Mouse (Mus musculus): Measurements from ENCODE around the gene Ube2v1.
"Not testable (repeated sequence)": the region's sequence is repeated elsewhere in the genome, so short reads cannot be mapped to it uniquely, and the experiment has no call there.

The Ube2v1 gene

DNA sequence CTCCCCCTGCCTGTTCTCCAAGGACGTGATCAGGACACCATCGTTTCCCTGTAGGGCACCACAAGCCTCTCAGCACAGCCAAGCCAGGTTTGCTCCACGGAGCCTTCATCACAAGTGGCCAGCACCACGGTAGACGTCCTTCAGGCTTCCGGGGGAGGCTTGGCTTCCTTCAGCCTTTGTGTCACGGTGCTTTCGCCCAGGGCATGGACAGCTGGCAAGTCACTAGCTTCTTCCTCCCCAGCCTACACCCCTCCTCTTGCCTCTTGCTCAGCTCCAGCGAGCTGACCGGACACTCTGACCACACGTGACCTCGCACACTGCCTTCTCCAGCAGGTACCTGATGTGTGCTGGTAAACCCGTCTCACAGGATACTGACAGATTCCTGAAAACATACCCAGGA is 9.5 kb downstream of the Ube2v1 start:
- DNase-seq, result peak; percentile 54

- no peak for DNase-seq
These were observed 10.4 kb downstream of the Ube2v1 start for GRCm38 (mm10) chr2:167621255-167622087.

DNA sequence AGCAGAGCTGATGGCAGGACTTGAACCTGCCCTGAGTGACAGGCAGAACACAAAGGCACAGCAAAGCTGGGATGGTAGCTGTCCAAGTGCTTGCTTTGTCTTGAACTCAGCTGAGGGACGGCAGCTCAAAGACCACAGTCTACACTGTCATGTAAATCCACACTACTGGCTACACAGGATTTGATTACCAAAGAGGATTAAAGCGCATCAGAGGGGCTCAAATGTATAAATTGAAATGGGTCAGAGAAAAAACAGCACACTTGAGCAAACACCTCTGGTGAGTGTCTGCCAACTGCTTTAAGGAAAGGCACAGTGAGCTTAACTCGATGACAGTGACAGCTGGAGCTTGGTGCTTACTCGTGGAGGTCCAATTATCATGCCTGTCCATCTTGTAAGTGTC is 14.4 kb downstream of the Ube2v1 start:
- no peak for DNase-seq

- no peak for DNase-seq
These were observed 14.9 kb downstream of the Ube2v1 start for GRCm38 (mm10) chr2:167617034-167617433.

- not testable (repeated sequence) for DNase-seq
These were observed 18.6 kb downstream of the Ube2v1 start for GRCm38 (mm10) chr2:167613335-167613734.

DNA sequence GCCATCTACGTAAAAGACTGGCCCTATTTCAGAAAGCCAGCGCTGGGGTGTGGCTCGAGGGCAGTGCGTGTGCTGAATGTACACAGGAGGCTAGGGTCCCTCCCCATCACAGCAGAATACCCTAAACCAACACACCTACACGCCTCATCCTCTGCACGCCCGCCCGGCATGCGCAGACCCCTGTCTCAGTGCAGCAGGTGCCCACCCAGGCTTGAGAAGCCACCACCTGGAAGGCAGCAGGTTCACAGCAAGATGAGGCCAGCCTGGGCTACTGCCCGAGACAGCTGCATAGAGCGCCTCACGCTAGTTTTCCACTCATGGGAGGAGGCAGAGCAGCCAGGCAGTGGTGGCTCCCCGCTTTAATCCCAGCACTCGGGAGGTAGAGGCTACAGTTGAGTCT is 19.8 kb downstream of the Ube2v1 start:
- no peak for DNase-seq

- DNase-seq, result no peak
These were observed 20.6 kb downstream of the Ube2v1 start for GRCm38 (mm10) chr2:167611287-167611686.

GRCm38 (mm10) chr2:167606745-167607123 is 25.2 kb downstream of the Ube2v1 start:
- DNase-seq, result no peak

GRCm38 (mm10) chr2:167605817-167606744 is 25.8 kb downstream of the Ube2v1 start:
- DNase-seq, result no peak

- DNase-seq, result peak; percentile 63
These were observed 26.6 kb downstream of the Ube2v1 start for GRCm38 (mm10) chr2:167605178-167605794.

- no peak for DNase-seq
These were observed 28.9 kb downstream of the Ube2v1 start for GRCm38 (mm10) chr2:167602978-167603377.

DNA sequence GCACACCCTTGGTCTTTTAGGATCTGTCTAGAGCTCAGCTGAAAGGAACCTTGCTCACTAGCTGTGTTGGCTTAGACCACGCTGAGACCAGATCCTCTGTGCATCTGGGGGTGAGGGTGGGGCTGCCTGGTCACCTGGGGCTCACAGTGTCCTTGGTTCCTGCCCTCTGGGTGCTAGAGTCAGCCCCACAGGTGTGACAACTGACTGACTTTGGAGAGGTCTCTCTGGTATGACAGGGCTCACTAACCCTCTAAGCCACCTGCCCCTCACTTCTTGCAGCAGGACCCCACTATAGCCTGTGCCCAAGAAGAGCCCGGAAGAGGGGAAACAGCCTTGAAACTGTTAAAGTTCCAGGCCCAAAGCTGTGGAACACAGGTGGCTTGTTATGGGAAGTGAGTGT is 29.5 kb downstream of the Ube2v1 start:
- no peak for DNase-seq

DNA sequence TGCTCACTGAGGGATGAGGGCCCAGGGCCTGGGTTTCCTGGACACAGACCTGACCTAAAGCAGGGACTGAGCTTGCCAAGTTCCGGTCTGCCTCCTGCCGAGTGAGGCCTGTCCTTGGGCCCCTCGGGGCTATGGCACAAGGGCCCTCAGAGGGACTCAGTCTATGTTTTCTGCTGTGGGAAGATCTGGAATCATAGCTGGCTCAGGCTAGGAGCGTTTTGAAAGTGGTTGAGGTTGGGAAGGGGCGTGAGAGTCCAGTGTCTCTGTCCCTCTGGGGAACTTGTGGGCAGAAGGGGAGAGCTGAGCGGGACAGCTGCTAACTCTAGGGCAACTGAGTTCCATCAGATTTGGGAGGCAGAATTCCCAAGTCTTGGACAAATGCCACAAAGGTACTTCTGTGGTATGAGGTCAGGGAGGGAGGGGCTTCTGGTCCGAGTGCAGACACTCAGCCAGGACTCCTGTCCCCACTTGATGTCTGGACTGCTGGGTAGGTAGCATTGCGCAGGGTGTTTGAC is 31.4 kb downstream of the Ube2v1 start:
- DNase-seq, result no peak

- DNase-seq, result no peak
These were observed 32.0 kb downstream of the Ube2v1 start for GRCm38 (mm10) chr2:167599917-167600316.

GRCm38 (mm10) chr2:167599195-167599594 is 32.7 kb downstream of the Ube2v1 start:
- DNase-seq, result no peak

DNA sequence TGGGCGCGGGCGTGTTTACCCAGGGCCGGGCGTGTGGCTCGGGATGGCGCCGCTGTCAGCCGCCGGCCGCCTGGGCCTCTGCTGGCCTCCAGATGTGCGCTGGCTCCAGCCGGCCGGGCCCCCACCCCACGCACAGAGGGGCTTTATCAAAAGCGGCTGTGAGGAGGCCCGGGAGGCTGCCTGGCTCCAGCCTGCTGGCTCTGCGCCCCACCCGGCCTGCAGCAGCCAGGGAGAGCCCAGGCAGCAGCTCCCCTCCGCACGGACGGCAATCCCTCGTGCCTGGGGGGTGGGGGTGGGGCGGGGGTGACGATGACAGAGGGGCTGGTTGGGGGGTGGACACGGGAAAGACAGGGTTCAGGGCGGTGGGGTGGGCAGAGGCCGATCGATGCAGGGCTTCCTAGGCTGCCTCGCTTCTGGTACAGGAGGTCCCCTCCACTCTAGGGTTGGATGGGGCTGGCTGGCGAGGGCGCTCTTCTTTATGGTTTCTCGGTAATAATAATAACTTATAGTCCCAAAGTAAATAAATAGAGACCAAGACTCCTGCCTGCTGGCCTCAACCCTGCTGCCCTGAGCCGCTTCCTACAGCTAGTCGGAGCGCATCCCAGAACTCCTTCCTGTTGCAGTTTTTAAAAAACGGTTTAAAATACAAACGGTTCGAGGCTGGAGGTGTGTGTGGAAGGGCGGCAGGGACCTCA is 34.3 kb downstream of the Ube2v1 start:
- DNase-seq, result no peak

GRCm38 (mm10) chr2:167596726-167597491 is 35.0 kb downstream of the Ube2v1 start:
- no peak for DNase-seq

DNA sequence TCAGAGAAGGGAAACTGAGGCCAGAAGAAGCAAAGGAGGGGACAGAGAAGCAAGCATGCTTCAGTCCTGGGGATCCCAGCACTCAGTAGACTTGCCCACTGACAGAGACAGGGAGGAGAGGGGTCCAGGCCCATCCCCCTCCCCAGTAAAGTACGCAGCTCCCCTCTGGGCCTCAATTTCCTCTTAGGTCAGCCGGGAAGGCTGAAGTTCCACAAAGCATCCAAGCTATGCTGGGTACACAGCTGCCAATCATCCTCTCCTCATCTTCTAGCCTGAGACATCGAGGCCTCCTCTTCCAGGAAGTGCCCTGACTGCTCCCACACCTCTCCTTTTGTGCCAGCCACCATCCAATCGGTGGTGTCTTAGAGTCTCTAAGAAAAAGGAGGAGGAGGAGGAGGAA is 35.6 kb downstream of the Ube2v1 start:
- DNase-seq, result no peak

- no peak for DNase-seq
These were observed 36.1 kb downstream of the Ube2v1 start for GRCm38 (mm10) chr2:167595761-167596171.

DNA sequence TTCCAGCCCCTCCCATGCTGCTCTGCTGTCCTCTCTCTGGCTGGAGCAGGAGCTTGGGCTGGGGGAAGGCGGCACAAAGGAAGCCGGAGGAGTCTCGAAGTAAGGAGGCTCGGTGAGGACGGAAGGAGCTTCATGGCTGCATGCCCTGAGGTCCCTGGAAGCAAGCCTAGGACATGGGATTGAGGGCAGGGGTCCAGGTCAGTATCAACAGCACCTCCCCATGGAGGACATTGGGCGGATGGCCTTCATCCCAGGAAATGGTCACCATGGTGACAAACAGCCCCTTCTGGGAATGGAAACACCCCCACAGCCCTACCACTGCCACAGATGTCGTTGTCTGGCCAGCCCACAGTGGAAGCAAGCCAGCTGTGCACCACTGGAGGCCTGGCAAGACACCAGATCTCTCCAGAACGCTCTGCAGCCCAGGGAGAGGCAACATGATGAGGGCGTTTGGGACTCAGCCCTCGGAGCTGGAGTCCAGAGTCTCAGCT is 37.4 kb downstream of the Ube2v1 start:
- DNase-seq, result peak; percentile 34

DNA sequence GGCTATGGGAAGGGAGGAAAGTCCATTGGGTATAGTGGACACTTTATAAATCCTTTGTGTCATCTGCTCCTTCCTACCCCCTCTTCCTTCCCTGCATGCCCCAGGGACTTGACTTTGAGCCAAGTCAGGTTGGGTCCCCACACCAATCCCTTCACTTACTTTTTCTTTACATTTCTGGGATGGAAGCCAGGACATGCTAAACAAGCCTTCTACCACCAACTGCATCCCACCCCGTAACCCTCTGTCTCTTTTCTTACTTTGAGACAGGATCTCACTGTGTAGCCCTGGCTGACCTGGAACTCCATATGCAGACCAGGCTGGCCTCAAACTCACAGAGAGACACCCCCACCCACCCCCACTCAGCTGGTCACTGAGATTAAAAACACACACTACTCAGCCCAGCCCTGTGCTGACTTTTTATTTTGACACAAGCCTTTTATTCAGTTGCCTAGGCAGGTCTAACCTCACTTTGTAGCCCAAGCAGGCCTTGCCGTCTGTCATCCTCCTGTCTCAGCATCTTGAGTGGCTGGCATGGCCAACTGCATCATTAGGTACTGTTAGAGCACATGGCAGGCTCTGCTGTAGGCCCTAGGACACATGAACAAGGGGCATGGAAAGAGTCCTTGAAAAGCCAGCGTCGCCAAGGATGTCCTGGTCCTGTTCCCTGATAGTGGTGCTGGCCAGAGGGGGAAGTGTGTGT is 38.2 kb downstream of the Ube2v1 start:
- no peak for DNase-seq

Data from cerebellum, adult 11-12 months (tissue).